Mouse (Mus musculus): ENCODE data around the gene Efhd1.

DNA sequence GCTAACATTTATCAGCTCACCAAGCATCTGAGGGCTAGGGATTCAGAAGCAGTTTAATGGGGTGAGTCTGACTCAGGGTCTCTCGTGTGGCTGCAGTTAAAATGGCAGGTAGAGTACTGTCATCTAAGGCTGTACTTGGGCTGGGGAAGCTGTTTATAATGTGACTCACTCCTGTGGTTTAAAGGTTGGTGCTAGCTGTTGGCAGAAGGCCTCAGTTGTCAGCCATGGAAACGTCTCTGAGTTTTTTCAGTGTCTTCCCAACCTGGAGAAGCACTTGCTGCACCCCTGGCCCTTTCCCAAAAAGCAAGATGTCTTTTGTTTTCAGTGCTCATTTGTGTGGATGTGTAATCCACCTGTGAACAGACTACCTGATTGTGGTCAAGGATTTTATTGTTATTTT lies 51.7 kb downstream of the Efhd1 start:
- TF ChIP-seq CTCF (IDR thresholded peaks at IDR 0.05; ENCODE audit: low read depth, low read length), result no peak
- TF ChIP-seq POLR2A (IDR thresholded peaks at IDR 0.05; ENCODE audit: borderline replicate concordance, low read depth, low read length), result no peak

Data from bone marrow macrophage, adult 2 months (primary cell).